Mouse (Mus musculus): ENCODE measurements around the gene Pip4k2b.

DNA sequence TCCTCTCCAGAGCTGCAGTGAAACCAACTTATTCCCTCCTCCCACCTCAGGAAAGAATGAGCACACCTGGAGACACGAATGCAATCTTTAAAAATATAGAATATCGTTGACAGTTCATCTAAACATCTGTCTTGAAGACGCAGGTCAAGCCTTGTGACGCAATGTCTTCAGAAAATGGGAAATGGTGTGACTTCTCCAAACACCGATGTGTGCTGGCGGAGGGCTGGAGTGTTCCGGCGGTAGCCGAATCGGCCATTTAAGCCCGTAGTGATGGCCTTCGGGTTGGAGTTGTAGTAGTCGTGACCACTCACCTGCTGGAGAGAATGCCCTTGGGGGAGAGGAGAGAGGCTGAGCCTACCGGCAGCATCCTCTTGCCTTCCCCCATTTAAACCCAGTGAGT is 26.9 kb upstream of the Pip4k2b start:
- TF ChIP-seq POLR2A (IDR thresholded peaks at IDR 0.05; ENCODE audit: insufficient read depth, low read depth, low read length) (no peak), CTCF (IDR thresholded peaks at IDR 0.05) (no peak), EP300 (IDR thresholded peaks at IDR 0.05; ENCODE audit: insufficient read depth, low read depth, low read length) (no peak)

Data from heart, adult 2 months (tissue).